Mouse (Mus musculus) olfactory bulb, adult 2 months (tissue): ENCODE measurements at regions not wholly inside any gene's neighbourhood (a gene's known extent, or its start where the extent isn't known, plus 50 kb on each side); places are given as distances from the start of the nearest gene placed in this dataset.

ENCODE experiments used
- CTCF ChIP-seq: fragments of 200-500 bp; IDR thresholded peaks from 2 replicates; pipeline ENCODE4 v1.5.1; 2012; ENCODE audit warnings: low read depth, mild to moderate bottlenecking, low read length, moderate library complexity; ENCODE audit not compliant: insufficient read depth
- POLR2A ChIP-seq: fragments of 200-500 bp; IDR thresholded peaks from 2 replicates; pipeline ENCODE4 v1.6.1; 2012; ENCODE audit warnings: mild to moderate bottlenecking, low read depth, low read length, moderate library complexity; ENCODE audit not compliant: insufficient read depth

GRCm38 (mm10) chr17:64469754-64470400, 130.7 kb upstream of the Man2a1 start:
- no peak for TF ChIP-seq CTCF
- no peak for TF ChIP-seq POLR2A
